Mouse (Mus musculus) ES-Bruce4 (cell line): ENCODE data around the gene Gm867. TPM values are rescaled to one million over a fixed set of nuclear protein-coding genes. Genes with fewer than 3 reads are reported as not detected.

ENCODE experiments used
- H3K27ac ChIP-seq: 2 replicates; pipeline ENCODE4 v1.5.1; 2012; ENCODE audit warnings: low read length, inconsistent platforms; ENCODE audit not compliant: insufficient read depth
- H3K27me3 ChIP-seq: 2 replicates; pipeline ENCODE4 v1.6.1; 2012; ENCODE audit warnings: mild to moderate bottlenecking, low read length, inconsistent platforms; ENCODE audit not compliant: control insufficient read depth, poor library complexity, insufficient read depth, severe bottlenecking
- H3K36me3 ChIP-seq: 2 replicates; pipeline ENCODE4 v1.6.1; 2012; ENCODE audit warnings: inconsistent platforms, mild to moderate bottlenecking, low read length, moderate library complexity; ENCODE audit not compliant: control insufficient read depth, poor library complexity, insufficient read depth, severe bottlenecking
- H3K4me1 ChIP-seq: one replicate; pipeline ENCODE4 v1.8.1; 2011; ENCODE audit warnings: low read length; ENCODE audit not compliant: control insufficient read depth, insufficient read depth
- H3K4me3 ChIP-seq: 2 replicates; pipeline ENCODE4 v1.5.1; 2011; ENCODE audit warnings: low read depth, mild to moderate bottlenecking, low read length
- H3K9ac ChIP-seq: 2 replicates; pipeline ENCODE4 v1.6.1; 2012; ENCODE audit warnings: low read depth, mild to moderate bottlenecking, inconsistent platforms; ENCODE audit not compliant: poor library complexity, severe bottlenecking
- H3K9me3 ChIP-seq: replicated peaks from 2 replicates; pipeline ENCODE4 v1.6.1; 2012; ENCODE audit warnings: mild to moderate bottlenecking, low read length, inconsistent platforms; ENCODE audit not compliant: control insufficient read depth, poor library complexity, insufficient read depth, severe bottlenecking
- CTCF ChIP-seq: IDR thresholded peaks from one replicate; pipeline ENCODE4 v1.8.1; 2011; ENCODE audit warnings: low read depth, low read length
- EP300 ChIP-seq: IDR thresholded peaks from 2 replicates; pipeline ENCODE4 v1.6.1; 2011; ENCODE audit warnings: low read depth, low read length; ENCODE audit not compliant: insufficient read depth
- POLR2A ChIP-seq: IDR thresholded peaks from one replicate; pipeline ENCODE4 v1.8.1; 2011; ENCODE audit warnings: low read length; ENCODE audit not compliant: insufficient read depth
- polyA plus RNA-seq: library from polyadenylated mRNA; stranded (reverse); fragments of >200 nt; gene quantifications from 2 replicates; pipeline ENCODE4 v1.2.4, GENCODE M21; 2011; ENCODE audit warnings: low read depth; ENCODE audit not compliant: missing spikeins, insufficient read depth, insufficient read length

The Gm867 gene
- polyA plus RNA-seq, 1 experiment = 0.66 TPM

- TF ChIP-seq EP300 = no peak
- TF ChIP-seq CTCF = no peak
- TF ChIP-seq POLR2A = no peak
- peak within 1 kb of the TSS; percentile 88 for H3K4me3 ChIP-seq
- peaks cover 20% of the 10 kb centered on the region for H3K36me3 ChIP-seq
- H3K9ac ChIP-seq = peak within 1 kb of the TSS; percentile 83
- no peaks in the 10 kb centered on the region for H3K9me3 ChIP-seq
- H3K27me3 ChIP-seq = no peaks in the 10 kb centered on the region
- H3K27ac ChIP-seq = peak within 1 kb of the TSS; percentile 76
- peaks cover 1% of the 10 kb centered on the region for H3K4me1 ChIP-seq
Observed at GRCm38 (mm10) chr10:75921026-75921725, 19.3 kb downstream of the Gm867 start, which contains the start of gene Smarcb1. Gene Smarcb1 (minus strand): TSS chr10:75921617.

GRCm38 (mm10) chr10:75919026-75919425 lies 21.4 kb downstream of the Gm867 start:
- Histone ChIP-seq H3K36me3 (peaks cover 16% of the 10 kb centered on the region), H3K27me3 (no peaks in the 10 kb centered on the region), H3K4me1 (peaks cover 2% of the 10 kb centered on the region), H3K9ac (no peak overlapping the region), H3K27ac (no peak overlapping the region), H3K4me3 (no peak overlapping the region), H3K9me3 (no peaks in the 10 kb centered on the region)
- TF ChIP-seq EP300 (no peak), CTCF (no peak), POLR2A (no peak)

- no peak overlapping the region for H3K27ac ChIP-seq
- no peak overlapping the region for H3K9ac ChIP-seq
- TF ChIP-seq POLR2A = no peak
- no peak for TF ChIP-seq CTCF
- TF ChIP-seq EP300 = no peak
- H3K27me3 ChIP-seq = no peaks in the 10 kb centered on the region
- H3K4me1 ChIP-seq = peaks cover 2% of the 10 kb centered on the region
- H3K9me3 ChIP-seq = no peaks in the 10 kb centered on the region
- H3K36me3 ChIP-seq = peaks cover 9% of the 10 kb centered on the region
- H3K4me3 ChIP-seq = no peak overlapping the region
Observed at GRCm38 (mm10) chr10:75916840-75917239, 23.6 kb downstream of the Gm867 start.

- peaks cover 14% of the 10 kb centered on the region for H3K36me3 ChIP-seq
Observed at GRCm38 (mm10) chr10:75915557-75915956, 24.9 kb downstream of the Gm867 start.

GRCm38 (mm10) chr10:75913013-75913589 lies 27.4 kb downstream of the Gm867 start:
- Histone ChIP-seq H3K9ac (no peak overlapping the region), H3K27me3 (no peaks in the 10 kb centered on the region), H3K4me1 (peaks cover 2% of the 10 kb centered on the region), H3K27ac (no peak overlapping the region), H3K36me3 (peaks cover 19% of the 10 kb centered on the region), H3K9me3 (no peaks in the 10 kb centered on the region), H3K4me3 (no peak overlapping the region)
- no peak for TF ChIP-seq CTCF
- no peak for TF ChIP-seq POLR2A
- no peak for TF ChIP-seq EP300

More at GRCm38 (mm10) chr10:75915557-75915956, 24.9 kb downstream of the Gm867 start:
- Histone ChIP-seq H3K4me3 (no peak overlapping the region), H3K4me1 (peaks cover 2% of the 10 kb centered on the region), H3K9ac (no peak overlapping the region), H3K27ac (no peak overlapping the region), H3K9me3 (no peaks in the 10 kb centered on the region), H3K27me3 (no peaks in the 10 kb centered on the region)
- TF ChIP-seq EP300 = no peak
- no peak for TF ChIP-seq POLR2A
- TF ChIP-seq CTCF = no peak

- H3K27me3 ChIP-seq = no peaks in the 10 kb centered on the region
- no peak overlapping the region for H3K4me3 ChIP-seq
- H3K27ac ChIP-seq = no peak overlapping the region
- no peak for TF ChIP-seq CTCF
- no peak for TF ChIP-seq EP300
- no peak for TF ChIP-seq POLR2A
- no peak overlapping the region for H3K9ac ChIP-seq
- no peaks in the 10 kb centered on the region for H3K9me3 ChIP-seq
- H3K36me3 ChIP-seq = peaks cover 20% of the 10 kb centered on the region
- H3K4me1 ChIP-seq = no peaks in the 10 kb centered on the region
Observed at GRCm38 (mm10) chr10:75910698-75911097, 29.8 kb downstream of the Gm867 start.
